In genomic region chr3:146602531-146602930, GRCm38 (mm10) we compare ENCODE assay signal across 28 mouse cellular contexts. TPM values are rescaled to one million over a fixed set of nuclear protein-coding genes. Genes with fewer than 3 reads are reported as not detected.
"Had no signal": no experiment of that assay in that cellular context is flagged by ENCODE, and none has a peak within 500 bp of the region (broad histone marks: within the 10 kb centered on the region; RNA-seq: fewer than 3 reads in every experiment).

No protein-coding gene starts in this region.

- DNase-seq: lung, adult 18-20 months; lung, embryonic 14.5 days; lung, postnatal 10 days; lung, postnatal 4 days; midbrain, embryonic 14.5 days; retina, postnatal 1 day; right cerebral cortex, adult 18-20 months; right cerebral cortex, postnatal 25 days; right cerebral cortex, postnatal 4 days; spleen, adult 18-20 months; thymus, adult 2 months; thymus, postnatal 25 days; thymus, postnatal 4 days had no signal

- H3K4me1 ChIP-seq: midbrain, embryonic 12.5 days had no signal

- H3K27ac ChIP-seq: midbrain, embryonic 10.5 days; midbrain, embryonic 12.5 days; neural tube, embryonic 13.5 days; neural tube, embryonic 15.5 days; stomach, embryonic 15.5 days; stomach, postnatal 0 days had no signal

- ATAC-seq: midbrain, embryonic 16.5 days had no signal

- H3K36me3 ChIP-seq: midbrain, embryonic 10.5 days; midbrain, embryonic 12.5 days; neural tube, embryonic 13.5 days; neural tube, embryonic 15.5 days; stomach, embryonic 15.5 days had no signal

- H3K27me3 ChIP-seq: midbrain, embryonic 12.5 days; neural tube, embryonic 13.5 days; neural tube, embryonic 15.5 days; stomach, embryonic 15.5 days had no signal

- H3K9me3 ChIP-seq: midbrain, embryonic 10.5 days; midbrain, embryonic 12.5 days; neural tube, embryonic 13.5 days; neural tube, embryonic 15.5 days; stomach, embryonic 15.5 days had no signal

- H3K4me3 ChIP-seq: midbrain, embryonic 10.5 days; midbrain, embryonic 12.5 days; myocyte; neural tube, embryonic 13.5 days; neural tube, embryonic 15.5 days; stomach, embryonic 15.5 days had no signal

RNA-seq across cellular contexts. Expression of gene Dnase2b, which starts 12.9 kb away (rescaled TPM):
- total RNA-seq: megakaryocyte-erythroid progenitor cell, adult 5-6 weeks had no signal
- polyA plus RNA-seq: lung, embryonic 14.5 days; lung, embryonic 16.5 days; midbrain, embryonic 10.5 days; midbrain, embryonic 12.5 days; midbrain, embryonic 14.5 days; midbrain, embryonic 16.5 days; myocyte; neural tube, embryonic 11.5 days; neural tube, embryonic 13.5 days; neural tube, embryonic 15.5 days; small intestine, adult 2 months; stomach, postnatal 0 days; testis, adult 2 months; thymus, adult 2 months; urinary bladder, adult 2 months had no signal

RNA-seq across cellular contexts. Expression of gene Uox, which starts 32.3 kb away (rescaled TPM):
- total RNA-seq: megakaryocyte-erythroid progenitor cell, adult 5-6 weeks had no signal
- polyA plus RNA-seq: lung, embryonic 14.5 days; midbrain, embryonic 10.5 days; midbrain, embryonic 12.5 days; midbrain, embryonic 14.5 days; midbrain, embryonic 16.5 days; myocyte; neural tube, embryonic 11.5 days; neural tube, embryonic 13.5 days; neural tube, embryonic 15.5 days; urinary bladder, adult 2 months had no signal

RNA-seq across cellular contexts. Expression of gene 4930503B20Rik, which starts 48.6 kb away (rescaled TPM):
- total RNA-seq: megakaryocyte-erythroid progenitor cell, adult 5-6 weeks had no signal
- polyA plus RNA-seq: liver, embryonic 16.5 days; lung, embryonic 14.5 days; lung, embryonic 16.5 days; midbrain, embryonic 10.5 days; midbrain, embryonic 12.5 days; midbrain, embryonic 14.5 days; myocyte; neural tube, embryonic 11.5 days; neural tube, embryonic 13.5 days; neural tube, embryonic 15.5 days; small intestine, adult 2 months; stomach, embryonic 15.5 days; stomach, postnatal 0 days had no signal
